Comparison of ENCODE assay signal across 14 mouse cellular contexts in the genomic region with DNA sequence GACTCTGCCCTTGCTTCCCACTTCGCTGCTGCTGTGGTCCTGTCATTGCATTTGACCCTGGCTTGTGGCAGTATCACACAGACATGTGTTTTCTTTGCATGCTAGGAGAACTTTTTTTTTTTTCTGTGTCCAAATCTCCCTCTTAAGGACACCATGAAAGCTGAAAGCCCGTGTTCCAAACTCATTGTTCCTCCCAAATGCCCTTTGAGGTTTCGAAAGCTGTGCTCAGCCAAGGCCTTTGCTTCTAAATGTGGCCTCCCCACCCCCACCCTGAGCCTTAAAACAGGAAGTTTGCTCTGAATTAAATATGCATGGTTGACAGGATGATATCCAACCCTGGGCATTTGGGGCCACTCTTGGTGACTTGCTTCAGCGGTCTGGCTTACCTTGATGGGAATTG. TPM values are rescaled to one million over a fixed set of nuclear protein-coding genes. Genes with fewer than 3 reads are reported as not detected.
DNase-seq lines count a peak whose midpoint lies in the region; ATAC-seq lines count a peak whose summit lies in the region.
"Had no signal": no experiment of that assay in that cellular context is flagged by ENCODE, and none has a peak within 500 bp of the region (broad histone marks: within the 10 kb centered on the region; RNA-seq: fewer than 3 reads in every experiment).

No protein-coding gene starts in this region.

- no peak for ATAC-seq in lung, embryonic 15.5 days (ENCODE audit: borderline replicate concordance, extremely low read depth, low FRiP score, low TSS enrichment)
- peak; percentile 60 for ATAC-seq in common myeloid progenitor, adult 5-6 weeks (replicated peaks; ENCODE audit: low read depth, poor library complexity, severe bottlenecking)
- peak; percentile 75 for ATAC-seq in megakaryocyte, adult 5-6 weeks (ENCODE audit: poor library complexity, severe bottlenecking)

- no peak overlapping the region for H3K9ac ChIP-seq in lung, embryonic 15.5 days
- H3K9ac ChIP-seq: hindbrain, embryonic 12.5 days; limb, embryonic 12.5 days had no signal

- peaks cover 38% of the 10 kb centered on the region for H3K4me1 ChIP-seq in lung, embryonic 15.5 days

- no peaks in the 10 kb centered on the region for H3K36me3 ChIP-seq in lung, embryonic 15.5 days
- H3K36me3 ChIP-seq: hindbrain, embryonic 12.5 days had no signal

- 61% methylated on average over 4 of the region's 4 CpGs for WGBS in lung, embryonic 15.5 days

- peak; percentile 63 for DNase-seq in adrenal gland, adult 2 months
- DNase-seq in adrenal gland, adult 8-10 months, result no peak
- no peak for DNase-seq in lung, postnatal 10 days
- DNase-seq in frontal cortex, postnatal 10 days (ENCODE audit: low spot score in 2 of 2), result no peak
- DNase-seq in T-cell, adult 2 months (ENCODE audit: low spot score), result no peak
- DNase-seq: adrenal gland, postnatal 25 days; cerebellum, postnatal 36 days; kidney, adult 11 months had no signal

- H3K4me2 ChIP-seq in lung, embryonic 15.5 days, result no peak overlapping the region
- H3K4me2 ChIP-seq: hindbrain, embryonic 12.5 days; limb, embryonic 12.5 days had no signal

- 0 out of 2 replicates have a peak overlapping the region, but pooled peaks have one; percentile 1 for H3K27ac ChIP-seq in lung, embryonic 15.5 days
- H3K27ac ChIP-seq: hindbrain, embryonic 12.5 days; limb, embryonic 12.5 days had no signal

- no peak overlapping the region for H3K4me3 ChIP-seq in lung, embryonic 15.5 days
- H3K4me3 ChIP-seq: hindbrain, embryonic 12.5 days; limb, embryonic 12.5 days had no signal

- no peaks in the 10 kb centered on the region for H3K27me3 ChIP-seq in lung, embryonic 15.5 days
- H3K27me3 ChIP-seq: hindbrain, embryonic 12.5 days; limb, embryonic 12.5 days had no signal

- no peaks in the 10 kb centered on the region for H3K9me3 ChIP-seq in lung, embryonic 15.5 days
- H3K9me3 ChIP-seq: hindbrain, embryonic 12.5 days; limb, embryonic 12.5 days had no signal

RNA-seq across cellular contexts. Expression of a gene that starts 27.0 kb away (rescaled TPM):
- total RNA-seq in adrenal gland, adult 2 months (2021), result 100 to 1,000 TPM; 116 to 174 TPM
- polyA plus RNA-seq in adrenal gland, adult 2 months (2012; rRNA removed), result 17.5 and 25.8 TPM in 2 replicates
- total RNA-seq in adrenal gland, adult 8-10 months (2022), result 100 to 1,000 TPM; 156 to 259 (median 216) TPM
- 40.7 and 43.7 TPM in 2 replicates for polyA plus RNA-seq in lung, embryonic 15.5 days (2015; fragmentation: Nextera tagmentation; extraction: Ambion mirVana)
- 8.6 and 9.2 TPM in 2 replicates for total RNA-seq in common myeloid progenitor, adult 5-6 weeks (2017)
- total RNA-seq in megakaryocyte, adult 5-6 weeks (2015), result 21.1 and 29.0 TPM in 2 replicates
- total RNA-seq in megakaryocyte, adult 5-6 weeks (2017), result 19.6 and 23.5 TPM in 2 replicates
- total RNA-seq: MEL had no signal
